Mouse (Mus musculus) layer of hippocampus, adult 9-11 months (tissue): ENCODE measurements around the gene Simc1.
A peak's percentile ranks its signal among the peaks of the same experiment; 100 is the strongest.
"Not testable (repeated sequence)": the region's sequence is repeated elsewhere in the genome, so short reads cannot be mapped to it uniquely, and the experiment has no call there.

Source experiments
- DNase-seq: peaks from one replicate; pipeline ENCODE4 v3.0.0; 2022

Simc1 gene

DNA sequence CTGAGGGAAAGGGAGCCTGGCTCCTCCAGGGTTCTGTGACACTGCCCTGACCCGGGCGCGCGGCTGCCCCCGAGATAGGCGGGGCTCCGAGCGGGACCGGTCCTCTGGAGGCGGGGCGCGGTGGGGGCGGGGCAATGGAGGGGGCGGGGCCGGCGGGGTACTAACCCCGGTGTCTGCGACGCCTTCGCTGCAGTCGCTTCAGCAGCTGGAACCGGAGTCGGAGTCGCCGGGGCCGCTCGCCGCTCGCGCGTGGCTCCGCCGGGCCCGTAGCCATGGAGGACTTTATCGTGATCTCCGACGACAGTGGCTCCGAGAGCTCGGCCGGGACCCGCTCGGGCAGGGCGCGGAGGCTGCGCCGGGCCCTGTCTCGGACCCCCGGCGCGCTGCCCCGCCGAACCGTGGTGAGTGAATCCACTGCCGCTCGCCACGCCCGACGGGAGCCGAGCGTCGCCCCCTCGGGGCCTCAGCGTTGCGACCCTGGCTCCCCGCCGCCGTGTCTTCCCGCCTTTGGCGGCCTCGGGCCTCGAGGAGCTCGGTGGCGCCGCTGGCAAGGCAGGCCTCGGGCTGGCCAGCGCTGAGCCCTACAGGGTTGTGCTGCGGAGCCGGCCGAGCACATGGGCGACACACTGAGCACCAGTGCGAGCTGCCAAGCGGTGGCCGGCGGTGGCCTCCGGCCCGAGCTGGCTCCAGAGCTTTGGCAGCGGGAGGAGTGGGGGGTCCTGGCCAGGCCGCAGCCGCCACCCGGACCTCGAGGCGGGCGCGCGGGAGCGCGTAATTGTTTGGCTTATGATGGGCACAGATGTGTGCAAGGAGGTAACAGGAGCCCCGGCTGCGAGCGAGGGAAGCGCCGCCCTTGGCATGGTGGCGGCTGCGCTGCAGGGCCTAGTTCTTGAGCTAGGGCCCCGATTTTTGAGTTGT is at the start of gene Simc1:
Gene Simc1 (plus strand): TSS at position 176 of the 918 bp plus-strand sequence.
- DNase-seq = peak; percentile 56

DNA sequence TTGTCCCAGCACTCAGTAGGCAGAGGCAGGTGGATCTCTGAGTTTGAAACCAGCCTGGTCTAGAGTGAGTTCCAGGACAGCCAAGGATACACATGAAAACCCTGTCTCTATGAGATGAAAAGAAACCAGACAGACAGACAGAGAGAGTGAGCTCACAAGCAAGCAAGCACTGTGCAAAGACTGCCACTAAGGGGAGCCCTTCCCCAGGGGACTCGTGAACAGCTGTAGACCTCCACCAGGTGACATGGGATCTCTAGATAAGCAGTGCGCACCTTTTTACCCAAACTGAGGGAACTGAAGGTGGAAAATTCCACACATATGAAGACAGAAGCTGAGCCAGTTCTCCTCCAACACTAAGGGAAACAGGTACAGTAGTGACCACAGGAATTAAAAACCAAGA is 46.5 kb upstream of the Simc1 start:
- DNase-seq = no peak

DNA sequence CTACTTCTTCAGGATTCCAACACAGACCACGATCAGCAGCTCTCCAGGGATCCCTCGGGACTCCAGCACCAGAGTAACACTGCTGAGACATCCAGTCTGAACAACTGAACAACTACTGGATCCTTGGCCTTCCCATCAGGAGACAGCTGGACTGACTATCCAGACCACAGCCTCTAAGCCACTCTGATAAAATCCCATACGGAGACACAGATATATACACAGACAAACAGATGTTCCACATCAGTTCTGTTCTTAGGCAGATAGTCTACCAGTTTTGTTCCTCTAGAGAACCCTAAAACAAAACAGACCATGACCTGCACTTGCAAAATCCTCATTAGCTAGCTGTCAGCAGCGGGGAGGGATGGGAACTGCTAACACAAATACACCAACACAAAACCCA is 44.3 kb upstream of the Simc1 start:
- DNase-seq = no peak

DNA sequence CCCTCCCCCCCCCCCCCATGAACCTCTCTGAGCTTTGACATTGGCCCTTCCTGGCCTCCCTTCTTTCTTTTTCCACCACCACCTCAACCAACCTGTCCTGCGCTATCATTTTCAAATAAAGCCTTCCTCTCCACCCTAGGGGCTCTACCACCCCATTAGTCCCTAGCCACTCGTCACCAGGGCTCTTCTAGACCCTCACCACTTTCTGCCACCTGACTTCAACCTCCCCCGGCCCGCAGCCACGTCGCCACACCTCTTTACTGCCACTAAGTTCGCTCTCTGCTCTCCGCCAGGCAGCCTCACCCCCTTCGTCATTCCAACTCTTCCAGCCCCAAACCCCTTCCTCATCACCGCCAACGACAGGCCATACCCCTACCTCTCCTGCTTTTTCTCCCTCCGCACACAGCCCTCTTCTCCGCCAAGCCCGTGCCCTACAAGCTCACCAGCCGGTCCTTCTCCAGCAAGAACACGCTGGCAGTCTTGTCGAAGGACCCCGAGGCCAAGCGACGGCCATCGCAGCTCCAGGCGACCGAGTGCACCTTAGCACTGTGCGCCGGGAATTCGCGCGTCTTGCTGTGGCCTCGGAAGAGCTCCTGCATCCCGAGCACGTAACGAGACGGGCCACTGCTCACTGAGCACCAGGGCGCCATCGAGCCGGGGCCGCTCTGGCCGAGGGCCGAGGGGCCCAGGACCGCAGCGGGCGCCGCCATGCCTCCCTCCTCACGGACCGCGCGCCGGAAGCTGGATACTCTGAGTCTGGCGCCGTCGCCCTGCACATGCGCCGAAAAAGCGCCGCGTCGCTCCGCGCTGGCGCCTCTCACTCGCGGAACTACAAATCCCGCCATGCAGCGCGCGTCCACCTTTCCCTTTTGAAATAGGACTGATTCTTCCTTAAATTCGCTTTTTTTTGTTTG is 35.2 kb upstream of the Simc1 start, which contains the start of gene Thoc3:
Gene Thoc3 (minus strand): TSS at position 752 of the 914 bp plus-strand sequence.
- DNase-seq = peak; percentile 91

DNA sequence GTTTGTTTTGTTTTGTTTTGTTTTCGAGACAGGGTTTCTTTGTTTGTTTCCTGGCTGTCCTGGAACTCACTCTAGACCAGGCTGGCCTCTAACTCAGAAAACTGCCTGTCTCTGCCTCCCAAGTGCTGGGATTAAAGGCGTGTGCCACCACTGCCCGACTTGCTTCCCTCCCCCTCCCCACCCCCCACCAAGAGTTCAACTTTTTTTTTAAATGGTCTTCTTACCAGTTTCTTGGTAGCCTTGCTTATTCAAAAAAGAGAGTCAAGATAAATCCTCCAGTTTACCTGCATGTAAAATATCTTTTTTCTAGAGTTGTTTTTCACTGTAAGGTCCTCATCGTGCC is 34.6 kb upstream of the Simc1 start:
- DNase-seq = no peak

DNA sequence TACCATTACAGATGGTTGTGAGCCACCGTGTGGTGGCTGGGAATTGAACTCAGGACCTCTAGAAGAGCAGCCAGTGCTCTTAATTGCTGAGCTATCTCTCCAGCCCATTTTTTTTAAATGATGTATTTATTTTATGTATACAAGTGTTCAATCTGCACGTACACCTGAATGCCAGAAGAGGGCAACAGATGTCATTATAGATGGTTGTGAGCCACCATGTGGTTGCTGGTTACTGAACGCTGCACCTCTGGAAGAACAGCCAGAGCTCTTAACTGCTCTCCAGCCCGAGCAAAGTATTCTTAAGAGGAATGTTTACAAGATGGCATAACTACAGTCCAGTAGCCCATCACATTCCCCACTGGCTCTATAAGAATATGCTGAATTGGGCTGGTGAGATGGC is 31.6 kb upstream of the Simc1 start:
- no peak for DNase-seq

DNA sequence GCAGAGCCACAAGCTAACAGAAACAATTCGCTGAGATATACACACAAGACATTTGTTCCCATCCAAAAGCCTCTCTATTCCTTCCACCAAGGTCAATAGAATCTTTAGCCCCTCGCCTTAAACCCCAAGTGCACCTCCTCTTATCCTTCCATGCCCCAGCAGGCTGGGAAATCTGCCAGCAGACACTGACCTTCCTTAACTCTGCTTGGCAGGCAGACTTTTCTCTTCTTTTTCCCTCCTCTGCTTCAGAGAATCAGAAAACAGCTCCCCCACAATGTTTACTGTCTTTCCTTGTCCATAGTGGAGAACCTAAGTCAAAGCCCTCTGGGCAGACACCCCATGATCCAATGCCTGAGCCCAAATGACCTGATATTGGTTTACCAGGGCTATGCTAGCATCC is 28.6 kb upstream of the Simc1 start:
- no peak for DNase-seq

DNA sequence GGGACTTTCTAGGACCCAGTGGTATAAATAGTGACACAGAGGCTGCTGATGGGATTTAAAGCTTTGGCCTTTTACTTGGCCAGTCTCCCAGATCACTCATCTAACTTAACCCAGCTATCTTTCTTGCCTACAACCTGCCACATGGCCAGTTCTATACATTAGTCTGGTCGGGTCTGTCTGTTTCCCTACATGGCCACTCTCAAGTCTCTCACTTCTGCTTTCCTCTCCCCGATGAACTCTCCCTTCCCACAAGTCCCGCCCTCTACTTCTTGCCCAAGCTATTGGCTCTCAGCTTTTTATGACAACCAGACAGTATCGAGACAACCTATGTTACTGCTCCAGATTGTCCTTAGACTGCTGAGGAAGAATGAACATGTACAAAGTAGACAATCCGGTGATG is 27.9 kb upstream of the Simc1 start:
- no peak for DNase-seq

DNA sequence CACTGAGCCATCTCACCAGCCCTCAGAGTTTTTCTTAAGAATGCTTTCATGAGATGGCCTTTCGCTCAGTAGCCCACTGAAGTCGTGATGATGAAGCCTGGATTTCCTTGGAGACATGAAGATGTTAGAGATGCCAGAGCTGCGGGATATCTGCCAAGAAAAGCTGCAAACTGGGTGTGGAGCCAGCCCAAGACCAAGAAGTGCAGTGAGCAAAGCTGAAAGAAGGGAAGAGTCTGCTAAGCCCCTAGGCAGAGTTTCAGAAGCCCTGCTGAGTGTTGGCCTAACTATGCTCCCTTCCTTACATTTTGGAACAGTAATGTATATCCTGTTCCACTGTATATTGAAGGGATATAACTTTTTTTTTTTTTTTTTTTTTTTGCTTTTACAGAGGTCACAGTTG is 24.3 kb upstream of the Simc1 start:
- DNase-seq = no peak

DNA sequence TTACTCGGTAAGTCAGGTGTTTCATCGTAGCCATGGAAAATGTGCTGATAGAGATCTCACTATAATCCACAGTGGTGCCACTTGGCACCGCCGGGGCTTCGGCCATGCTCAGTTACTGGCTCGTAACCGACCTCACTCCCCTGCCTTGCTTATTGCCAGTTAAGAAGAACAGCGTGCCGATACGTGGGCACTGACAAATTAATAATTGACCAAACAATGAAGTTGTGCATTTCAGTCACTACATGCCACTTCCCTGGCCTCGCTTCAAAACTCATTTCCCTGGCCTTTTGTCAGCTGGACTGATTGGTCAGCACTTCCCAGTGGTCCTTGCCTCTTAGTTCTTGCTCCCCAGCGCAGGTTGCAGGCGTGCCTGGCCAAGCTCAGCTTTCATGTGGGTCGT is 22.1 kb upstream of the Simc1 start:
- no peak for DNase-seq

DNA sequence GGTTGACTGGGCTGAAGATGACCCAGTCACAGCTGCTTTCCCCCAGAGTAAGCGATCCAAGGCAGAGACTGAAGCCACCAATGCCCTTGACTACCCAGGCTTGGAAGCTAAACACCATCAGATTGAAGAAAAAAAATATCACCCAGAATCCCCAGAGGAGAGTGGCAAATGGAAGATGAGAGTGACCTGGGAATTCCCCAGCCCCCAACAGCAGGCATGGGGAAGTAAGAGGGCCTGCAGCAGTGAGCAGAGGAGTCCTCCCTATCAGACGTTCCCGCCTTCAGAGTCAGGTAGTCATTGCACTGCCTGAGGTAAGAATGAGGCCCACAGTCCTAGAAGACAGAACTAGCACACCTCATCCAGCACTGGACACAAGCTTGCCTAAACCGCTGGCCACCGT is 13.2 kb upstream of the Simc1 start:
- no peak for DNase-seq

DNA sequence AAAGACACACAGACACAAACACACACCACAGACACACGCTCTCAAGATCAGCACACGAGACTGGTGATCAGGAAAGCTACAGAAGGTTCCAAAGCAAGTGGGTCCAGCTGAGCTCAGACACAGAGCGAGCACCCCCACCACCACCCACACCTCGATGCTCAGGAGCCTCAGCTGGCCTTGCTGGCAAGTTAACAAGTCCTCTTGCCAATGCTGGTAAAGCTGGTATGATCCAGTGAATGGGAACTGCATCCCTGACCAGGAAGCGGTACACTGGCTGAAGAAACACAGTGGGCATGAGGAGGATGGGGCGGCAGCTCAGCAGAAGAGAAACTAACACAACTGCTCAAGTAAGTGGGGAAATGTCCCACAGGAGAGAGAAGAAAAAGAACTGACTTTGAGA is 12.2 kb upstream of the Simc1 start:
- DNase-seq = no peak

DNA sequence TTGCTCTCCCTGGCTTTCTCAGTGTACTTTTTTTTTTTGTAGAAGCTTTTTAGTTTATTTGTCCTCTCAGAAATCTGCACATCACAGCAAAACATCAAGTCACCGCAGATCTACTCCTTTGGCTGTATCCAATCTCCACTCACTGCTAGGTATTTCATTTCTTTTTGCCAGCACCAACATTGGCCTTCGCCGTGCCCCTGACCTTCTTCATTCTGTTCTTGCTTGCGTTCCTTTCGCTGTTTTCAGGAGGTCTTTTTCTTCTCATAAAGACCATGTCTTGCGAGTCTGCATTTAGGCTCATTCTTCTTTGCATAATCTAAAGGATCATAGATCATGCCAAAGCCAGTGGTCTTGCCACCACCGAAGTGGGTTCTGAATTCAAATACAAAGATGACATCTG is 4.0 kb upstream of the Simc1 start:
- DNase-seq = not testable (repeated sequence)

DNA sequence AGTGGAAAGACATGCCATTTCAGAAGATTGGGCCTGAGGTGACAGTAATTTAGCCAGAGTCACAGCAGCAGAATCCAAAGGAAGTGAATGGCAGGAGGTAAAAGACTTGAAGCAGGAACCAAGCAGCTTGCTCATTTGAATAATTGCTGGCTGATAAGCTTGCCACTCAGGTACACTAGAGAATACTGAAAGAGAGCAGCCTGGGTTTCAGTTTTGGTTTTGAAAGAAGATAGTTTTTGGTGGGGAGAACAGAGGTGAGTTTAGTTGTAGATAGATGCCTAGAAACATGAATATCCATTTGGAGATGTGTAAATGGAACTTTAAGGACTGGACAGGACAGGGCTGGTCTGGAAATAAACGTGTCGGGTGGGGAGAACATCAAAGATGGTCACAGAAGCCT is 2.2 kb upstream of the Simc1 start:
- no peak for DNase-seq

DNA sequence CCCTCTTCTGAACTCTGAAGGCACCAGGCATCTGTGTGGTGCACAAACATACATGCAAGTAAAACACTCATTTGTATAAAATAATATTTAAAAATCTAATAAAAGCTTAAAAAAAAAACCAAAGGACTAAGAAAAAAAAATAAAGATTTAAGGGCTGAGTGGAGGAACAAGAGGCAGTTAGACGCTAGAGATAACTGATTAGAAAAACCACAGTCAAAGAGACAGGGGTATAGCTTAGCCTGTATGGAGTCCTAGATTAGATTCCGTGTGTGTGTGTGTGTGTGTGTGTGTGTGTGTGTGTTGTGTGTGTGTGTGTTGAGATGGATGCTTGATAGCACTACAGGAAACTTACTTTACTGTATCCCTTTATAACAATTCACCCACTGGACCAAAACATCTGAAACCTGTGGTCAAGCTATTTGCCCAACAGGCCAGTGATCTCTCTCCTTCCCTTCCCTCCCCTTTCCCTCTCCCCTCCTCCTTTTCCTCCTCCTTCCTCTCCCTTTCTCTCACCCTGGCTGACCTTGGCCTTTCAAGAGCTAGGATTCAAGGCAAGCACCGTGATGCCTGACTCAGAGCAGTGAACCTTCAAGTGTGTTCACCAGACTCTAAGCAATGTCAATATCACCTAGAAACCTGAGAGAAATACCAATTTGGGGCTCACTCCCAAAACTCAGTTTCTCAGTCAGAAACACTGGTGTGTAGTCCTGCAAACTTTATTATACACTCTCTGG is 1.5 kb upstream of the Simc1 start:
- DNase-seq = no peak

DNA sequence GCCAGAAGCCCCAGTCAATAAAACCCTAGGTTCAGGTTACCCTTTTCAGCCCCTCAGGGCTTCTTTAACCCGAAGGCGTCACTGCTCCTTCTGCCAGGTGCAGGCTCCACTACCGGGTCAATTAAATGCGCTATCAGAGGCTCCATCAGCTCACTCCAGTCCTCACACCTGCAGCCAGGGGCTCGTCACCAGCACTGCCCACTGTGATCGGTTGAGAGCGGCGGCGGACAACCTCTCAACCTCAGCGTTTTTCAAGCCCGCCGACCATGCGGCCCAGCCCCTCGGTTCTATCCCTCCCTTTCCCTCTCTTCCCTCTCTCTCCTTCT is 338 bp upstream of the Simc1 start:
- no peak for DNase-seq

DNA sequence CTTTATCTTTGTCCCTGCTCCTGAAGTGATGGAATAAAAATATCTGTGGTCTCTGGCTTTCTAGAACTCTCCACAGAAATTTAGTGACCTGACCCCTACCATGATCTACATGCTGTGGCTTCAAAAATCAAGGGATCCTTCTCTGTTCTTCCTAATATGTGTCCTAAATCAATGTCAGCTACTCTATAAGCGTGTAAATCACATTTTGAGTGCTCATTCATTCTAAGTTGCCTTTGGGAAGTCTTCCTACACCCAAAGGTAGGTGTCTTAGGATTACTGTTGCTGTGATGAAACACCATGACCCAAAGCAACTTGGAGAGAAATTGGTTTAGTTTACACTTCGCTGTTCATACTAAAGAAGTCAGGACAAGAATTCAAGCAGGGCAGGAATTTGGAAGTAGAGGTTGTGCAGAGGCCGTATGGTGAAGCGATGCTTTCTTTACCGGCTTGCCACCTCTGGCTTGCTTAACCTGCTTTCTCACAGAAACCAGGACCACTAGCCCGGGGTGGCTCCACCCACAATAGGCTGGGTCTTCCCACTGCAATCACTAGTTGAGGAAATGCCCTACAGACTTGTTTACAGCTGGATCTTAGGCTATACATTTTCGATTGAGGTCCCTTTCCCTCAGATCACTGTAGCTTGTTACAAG is 1.2 kb downstream of the Simc1 start:
- DNase-seq = no peak

DNA sequence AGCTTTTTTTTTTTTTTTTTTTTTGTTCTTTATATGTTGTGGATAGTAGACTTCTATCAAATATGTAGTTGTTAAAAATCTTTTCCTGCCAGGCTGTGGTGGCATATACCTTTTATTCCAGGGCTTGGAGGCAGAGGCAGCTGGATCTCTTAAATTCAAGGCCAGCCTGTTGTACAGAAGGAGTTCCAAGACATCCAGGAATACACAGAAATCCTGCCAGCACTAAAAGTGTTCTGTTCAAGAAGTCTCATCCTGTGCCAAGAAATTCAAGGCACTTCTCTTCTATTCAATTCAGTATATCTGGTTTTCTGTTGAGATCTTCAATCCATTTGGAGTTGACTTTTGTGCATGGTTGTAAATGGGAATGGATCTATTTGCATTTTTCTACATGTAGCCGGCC is 2.3 kb downstream of the Simc1 start:
- peak; percentile 40 for DNase-seq

DNA sequence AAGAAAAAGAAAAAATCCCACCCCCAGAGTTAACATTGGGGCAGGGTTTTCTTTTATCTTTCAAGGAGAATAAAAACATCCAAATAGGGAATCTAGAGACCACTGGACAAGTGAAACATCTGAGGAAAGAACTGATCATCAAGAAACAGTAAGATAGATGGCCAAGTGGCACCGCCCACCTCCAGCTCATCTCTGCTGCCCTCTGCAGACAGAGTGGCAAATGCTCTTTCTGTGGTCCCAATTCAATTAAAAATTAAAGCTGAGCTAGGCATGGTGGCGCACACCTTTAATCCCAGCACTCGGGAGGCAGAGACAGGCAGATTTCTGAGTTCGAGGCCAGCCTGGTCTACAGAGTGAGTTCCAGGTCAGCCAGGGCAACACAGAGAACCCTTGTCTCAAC is 16.6 kb downstream of the Simc1 start:
- DNase-seq = no peak

DNA sequence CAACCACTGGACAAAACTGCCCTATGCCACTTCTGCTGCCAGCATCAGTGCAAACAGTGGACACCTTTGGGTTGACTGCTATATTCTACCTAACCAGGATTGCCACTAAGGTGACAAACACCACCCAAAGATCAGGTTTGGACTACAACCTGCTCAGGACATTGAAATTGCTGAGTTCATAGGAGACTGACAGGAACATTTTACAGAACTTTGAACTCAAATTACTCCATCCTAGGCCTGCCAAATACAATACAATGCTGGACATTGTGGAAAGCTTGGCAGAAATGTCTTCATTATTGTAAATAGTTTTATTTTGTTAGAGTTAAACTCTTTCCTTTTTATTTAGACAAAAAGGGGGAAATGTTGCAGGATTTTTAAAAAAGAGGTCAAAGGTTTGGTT is 17.6 kb downstream of the Simc1 start:
- no peak for DNase-seq

DNA sequence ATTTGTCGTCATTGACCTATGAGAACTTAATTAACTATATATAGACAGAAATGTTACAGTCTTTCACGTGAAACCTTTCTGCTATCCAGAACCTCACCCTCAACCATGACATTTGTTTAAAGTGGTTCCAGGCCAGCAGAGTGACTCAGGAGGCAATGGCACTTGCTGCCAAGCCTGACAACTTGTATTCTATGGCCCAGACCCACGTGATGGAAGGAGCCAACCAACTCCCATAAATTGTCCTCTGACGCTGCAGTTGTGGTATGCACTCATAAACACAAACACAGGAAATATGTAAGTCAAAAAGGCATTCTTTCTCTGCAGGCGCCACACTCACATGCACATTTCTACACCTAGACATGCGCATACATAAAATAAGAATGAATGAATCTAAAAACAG is 23.6 kb downstream of the Simc1 start:
- no peak for DNase-seq

DNA sequence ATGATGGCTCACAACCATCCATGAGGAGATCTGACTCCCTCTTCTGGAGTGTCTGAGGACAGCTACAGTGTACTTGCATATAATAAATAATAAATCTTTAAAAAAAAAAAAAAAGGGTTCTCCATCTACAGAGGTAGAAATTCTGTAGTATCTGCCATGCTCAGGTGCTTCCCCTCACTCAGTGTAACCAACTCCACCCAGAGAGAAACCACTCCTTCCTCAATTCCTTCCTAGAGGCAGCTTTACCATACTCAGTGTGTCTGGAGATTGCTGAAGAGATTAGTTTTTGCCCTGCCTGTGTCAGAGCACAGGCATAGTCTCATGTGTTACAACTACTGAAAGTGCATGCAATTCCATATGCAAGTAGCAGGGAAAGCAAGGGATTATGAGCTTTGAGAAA is 28.6 kb downstream of the Simc1 start:
- no peak for DNase-seq

DNA sequence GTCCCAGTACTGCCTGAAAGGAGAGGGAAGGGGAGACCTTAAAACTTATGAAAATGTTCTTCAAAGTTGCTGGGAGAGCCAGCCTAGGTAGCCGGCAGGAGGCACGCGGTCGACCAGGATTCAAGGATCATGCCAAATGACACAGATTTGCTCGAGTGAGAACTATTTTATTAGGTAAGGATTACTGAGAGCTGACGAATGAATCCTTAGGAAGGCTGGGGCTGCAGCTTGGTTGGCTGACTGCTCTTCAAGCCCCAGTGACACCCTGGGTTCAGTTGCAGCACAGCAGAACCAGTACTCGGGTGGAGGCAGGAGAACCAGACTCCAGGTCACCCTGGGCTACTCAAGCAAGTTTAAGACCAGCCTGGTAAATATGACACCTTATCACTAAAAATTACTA is 44.5 kb downstream of the Simc1 start:
- no peak for DNase-seq
